Mouse (Mus musculus): Measurements from ENCODE around the gene Tmem101. TPM values are rescaled to one million over a fixed set of nuclear protein-coding genes. Genes with fewer than 3 reads are reported as not detected.
"Not testable (repeated sequence)": the region's sequence is repeated elsewhere in the genome, so short reads cannot be mapped to it uniquely, and the experiment has no call there.

Tmem101 gene
- 14.5 and 16.9 TPM in 2 replicates for polyA plus RNA-seq (2015; fragmentation: Nextera tagmentation; extraction: Ambion mirVana)

DNA sequence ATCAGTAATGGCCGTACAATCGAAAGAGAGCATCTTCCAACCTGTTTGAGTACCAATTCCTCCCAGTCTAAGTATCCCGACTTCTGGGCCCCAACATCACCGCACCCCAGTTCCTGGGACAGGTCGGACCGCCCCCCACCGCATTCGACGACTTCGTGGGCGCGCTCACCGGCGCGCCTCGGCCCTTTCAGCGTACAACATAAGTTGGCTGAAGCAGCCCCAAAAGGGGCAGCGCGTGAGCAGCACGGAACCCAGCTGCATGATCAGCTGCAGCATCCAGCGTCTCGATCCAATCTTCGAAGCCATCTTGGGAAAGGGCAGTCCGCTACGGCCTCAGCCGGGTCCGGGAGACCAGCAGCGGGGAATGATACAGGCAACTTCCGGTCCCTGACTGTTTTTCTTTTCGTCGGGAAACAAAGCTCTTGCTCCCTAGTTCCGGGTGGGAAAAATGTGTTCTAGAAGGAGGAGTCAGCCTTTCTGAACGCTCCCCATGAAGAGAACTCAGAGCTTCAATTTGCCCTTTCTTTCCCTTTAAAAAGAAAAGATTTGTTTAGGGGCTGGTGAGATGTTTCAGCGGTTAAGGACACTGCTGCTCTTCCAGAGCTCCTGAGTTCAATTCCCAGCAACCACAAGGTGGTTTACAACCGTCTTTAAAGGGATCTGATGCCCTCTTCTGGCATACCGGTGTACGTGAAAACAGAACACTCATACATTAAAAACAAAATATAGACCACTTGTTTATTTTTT, at the start of gene Tmem101:
Gene Tmem101 (minus strand): TSS at position 366 of the 747 bp plus-strand sequence.
- DNase-seq (ENCODE audit: low spot score): peak; percentile 75

DNA sequence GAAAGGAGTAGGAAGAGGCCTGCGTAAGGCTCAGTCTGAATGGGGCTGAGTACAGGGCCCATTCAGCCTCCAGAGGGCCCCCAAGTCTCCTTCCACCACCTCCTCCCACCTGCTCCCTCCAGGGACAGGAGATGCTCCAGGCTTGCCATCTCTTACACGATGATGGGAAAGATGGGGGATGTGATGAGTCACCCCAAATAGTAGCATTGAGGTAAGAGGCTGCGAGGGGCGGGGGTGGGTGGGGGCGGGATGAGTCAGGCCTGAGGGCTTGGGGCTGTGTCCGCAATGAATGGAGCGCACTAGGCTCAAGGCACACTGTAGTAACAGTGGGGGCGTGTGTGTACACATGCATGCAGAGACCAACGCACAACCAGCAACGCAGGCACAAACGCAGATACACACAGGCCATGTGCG, 45.2 kb upstream of the Tmem101 start:
- no peak for DNase-seq (ENCODE audit: low spot score)

- DNase-seq (ENCODE audit: low spot score): no peak
Observed at GRCm38 (mm10) chr11:102199856-102200255, 43.7 kb upstream of the Tmem101 start.

- DNase-seq (ENCODE audit: low spot score): no peak
Observed at GRCm38 (mm10) chr11:102198245-102198644, 42.0 kb upstream of the Tmem101 start.

DNA sequence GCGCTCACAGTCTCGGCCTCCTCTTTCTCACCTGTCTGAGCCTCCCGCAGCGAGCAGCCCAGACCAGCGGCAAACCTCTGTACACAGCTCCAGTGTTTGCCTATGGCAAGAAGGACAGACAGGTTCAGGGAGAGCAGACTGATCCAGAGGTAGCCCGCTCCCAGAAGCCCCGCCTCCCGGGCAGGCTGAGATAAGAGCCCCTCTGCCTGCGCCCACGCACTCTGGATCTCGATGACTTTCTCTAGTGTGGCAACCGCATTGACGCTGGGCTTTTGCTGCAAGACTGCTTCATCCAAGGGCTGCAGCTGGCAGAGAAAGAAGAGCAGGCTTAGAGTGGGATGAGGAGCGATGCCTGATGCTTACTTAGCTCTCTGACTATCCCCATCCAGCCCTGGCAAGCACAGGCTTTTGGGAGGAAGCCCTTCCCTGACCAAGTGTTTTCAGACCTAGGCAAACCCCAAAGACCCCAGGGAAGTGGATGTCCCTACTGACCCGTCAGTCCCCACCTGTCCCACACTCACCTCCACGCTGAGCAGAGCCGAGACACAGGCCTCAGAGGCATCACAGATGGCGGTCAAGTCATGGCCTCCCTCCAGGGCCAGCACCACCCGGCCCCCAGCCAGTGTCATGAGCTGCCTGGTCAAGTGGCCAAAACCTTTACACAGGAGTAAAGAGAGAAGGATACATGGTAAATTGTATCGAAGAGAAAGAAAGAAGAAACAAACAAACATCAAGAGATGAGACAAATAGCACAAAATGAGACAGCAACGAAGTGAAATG, 40.0 kb upstream of the Tmem101 start:
- DNase-seq (ENCODE audit: low spot score): no peak

DNA sequence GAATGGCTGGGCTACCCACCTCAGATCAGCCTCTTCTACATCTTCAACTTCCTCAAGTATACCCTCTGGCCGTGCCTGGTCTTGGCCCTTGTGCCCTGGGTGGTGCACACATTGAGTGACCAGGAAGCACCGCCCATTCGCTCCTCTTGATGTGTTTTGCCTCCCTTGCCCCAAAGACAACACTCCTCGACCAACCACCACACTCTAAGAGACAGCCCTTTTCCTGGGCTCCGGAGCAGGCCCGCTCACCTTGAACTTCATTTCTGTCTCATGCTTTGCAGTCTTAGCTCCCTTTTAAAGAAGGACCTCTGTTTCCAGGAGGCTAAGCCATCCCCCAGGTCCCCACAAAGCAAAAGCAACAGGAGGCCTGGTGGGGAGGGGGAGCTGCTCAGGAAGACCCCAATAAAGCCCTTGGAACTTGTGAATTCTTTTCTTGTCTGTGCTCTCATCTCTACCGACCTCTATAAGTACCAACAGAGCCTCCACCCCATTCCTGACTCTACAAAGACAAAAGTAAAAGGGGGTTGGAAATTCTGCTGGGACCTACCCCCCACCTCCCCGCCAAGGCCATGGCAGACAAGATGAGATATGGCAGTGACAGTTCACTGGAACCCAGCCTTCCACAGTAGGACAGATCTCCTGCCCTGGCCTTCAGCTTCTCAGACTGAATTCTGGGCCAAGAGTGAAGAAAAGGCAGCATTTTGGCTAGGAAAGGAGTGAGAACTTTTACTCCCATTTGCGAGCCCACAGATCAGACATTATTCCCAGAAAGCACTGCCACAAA, 37.6 kb upstream of the Tmem101 start:
- no peak for DNase-seq (ENCODE audit: low spot score)

GRCm38 (mm10) chr11:102190848-102191247, 34.6 kb upstream of the Tmem101 start:
- no peak for DNase-seq (ENCODE audit: low spot score)

DNA sequence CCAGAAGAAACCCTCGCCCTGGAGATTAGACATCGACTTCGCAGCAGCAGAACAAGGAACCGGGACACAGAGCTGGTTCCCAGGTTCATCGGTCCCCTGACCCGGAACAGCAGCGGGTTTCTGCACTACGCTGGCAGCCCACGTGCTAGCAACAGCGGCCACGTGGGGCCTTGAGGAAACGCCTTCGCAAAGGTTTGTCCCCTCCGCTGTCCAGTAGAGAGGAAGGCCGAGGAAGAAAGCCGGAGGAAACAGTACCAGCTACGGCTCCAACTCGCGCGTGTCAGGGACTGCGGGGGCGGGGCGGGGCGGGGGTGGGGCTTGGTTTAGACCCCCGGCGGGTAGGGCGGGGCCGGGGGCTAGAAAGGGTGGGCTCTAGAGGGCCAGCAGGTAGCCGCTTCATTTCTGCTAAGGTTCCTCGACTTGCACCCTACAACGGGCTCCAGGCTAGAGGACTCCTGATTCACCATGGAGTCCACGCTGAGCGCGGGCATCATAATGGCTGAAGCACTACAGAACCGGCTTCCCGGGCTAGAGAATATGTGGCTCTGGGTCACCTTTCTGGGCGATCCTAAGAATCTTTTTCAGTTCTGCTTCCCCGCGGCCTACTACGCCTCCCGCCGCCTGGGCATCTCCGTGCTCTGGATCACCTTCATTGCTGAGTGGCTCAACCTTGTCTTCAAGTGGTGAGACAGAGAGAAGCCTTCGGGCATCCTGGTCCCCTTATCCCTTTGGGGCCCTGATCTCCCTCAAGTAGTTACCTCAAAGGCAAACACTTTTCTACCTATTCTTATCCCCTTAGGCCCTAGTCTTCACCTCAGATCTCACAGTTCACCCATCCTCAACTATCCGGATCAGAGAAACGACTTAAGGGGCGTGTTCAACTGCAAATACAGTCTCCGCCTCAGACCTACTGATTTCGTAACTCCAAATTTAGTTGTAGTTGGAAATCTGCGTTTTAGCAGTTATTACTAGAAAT, 33.5 kb upstream of the Tmem101 start, which contains the start of gene G6pc3:
Gene G6pc3 (plus strand): TSS at position 160 of the 976 bp plus-strand sequence.
- peak; percentile 73 for DNase-seq (ENCODE audit: low spot score)

DNA sequence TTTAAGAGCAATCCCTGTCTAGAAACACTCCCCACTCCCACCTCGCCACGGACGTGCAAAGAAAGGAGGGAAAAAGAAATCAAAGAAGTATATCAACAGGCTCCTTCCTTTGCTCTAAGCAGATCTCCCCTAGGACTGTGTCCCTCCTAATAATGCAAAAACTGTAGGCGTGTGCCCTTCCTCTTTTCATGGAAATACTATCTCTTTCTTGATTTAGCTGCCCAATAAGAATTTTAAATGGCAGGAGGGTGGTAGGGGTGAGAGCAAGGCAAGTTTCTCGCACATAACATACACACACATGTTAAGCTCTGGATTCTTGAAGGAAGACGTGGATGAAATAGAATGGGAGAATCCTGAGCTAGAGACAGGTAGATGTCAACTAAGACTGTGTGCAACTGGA, 32.8 kb upstream of the Tmem101 start:
- no peak for DNase-seq (ENCODE audit: low spot score)

GRCm38 (mm10) chr11:102186235-102186634, 30.0 kb upstream of the Tmem101 start:
- DNase-seq (ENCODE audit: low spot score): no peak

DNA sequence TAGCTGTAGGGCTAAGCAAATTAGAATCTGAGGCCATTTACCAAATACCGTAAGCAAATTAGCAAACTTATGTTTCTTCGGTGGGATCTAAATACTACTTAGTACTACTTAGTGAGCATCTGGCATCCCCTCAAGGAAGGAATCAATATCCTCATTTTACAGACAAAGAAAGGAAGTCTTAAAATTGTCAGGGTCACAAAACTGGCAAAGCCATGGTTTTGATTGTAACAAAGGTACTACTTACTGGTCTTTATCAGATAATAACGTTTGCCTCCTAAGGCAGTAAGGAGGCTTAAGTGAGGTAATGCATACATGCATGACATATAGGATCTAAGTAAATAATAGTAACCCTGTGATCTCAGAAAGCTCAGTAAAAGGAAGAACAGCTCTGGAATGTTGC, 29.5 kb upstream of the Tmem101 start:
- DNase-seq (ENCODE audit: low spot score): no peak

DNA sequence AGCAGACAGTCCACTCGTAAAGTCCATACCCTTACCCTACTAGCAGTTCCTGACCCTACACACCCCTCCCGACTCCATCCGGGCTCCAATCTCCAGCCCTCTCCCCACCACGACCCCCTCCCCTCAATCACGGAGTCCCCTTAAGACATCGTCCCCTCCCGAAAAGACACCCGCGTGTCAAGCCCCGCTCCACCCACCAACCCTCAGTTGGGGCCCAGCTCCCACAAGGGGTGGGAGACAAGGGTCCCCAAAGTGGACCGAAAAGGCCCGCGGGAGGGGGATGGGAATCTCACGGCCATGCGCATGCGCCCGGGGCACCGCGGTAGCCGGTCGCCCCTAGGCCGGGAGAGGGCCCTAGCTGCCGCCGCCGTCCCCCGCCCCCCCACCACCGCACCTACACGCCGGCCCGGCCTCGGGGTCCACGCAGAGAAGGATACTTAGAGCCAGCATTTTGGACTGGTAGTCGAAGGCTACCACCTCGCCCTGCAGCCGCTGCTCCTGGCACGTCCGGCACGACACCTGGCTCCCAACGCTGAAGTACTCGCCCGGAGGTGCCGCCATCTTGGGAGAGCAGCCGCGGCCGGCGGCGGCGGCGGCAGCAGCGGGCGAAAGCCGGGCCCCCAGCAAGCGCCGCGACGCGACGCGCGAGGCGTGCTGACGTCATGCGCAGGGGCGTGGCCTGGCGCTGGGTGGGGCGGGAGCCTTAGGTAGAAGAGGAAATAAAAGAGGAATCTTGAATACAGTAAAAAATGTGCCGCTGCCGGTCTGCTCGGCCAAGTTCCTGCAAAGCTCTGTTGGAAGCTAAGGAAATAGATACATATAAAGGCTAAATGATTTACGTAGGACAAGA, 28.7 kb upstream of the Tmem101 start, which contains the start of gene Lsm12:
Gene Lsm12 (minus strand): TSS at position 651 of the 850 bp plus-strand sequence.
- DNase-seq (ENCODE audit: low spot score): peak; percentile 96

DNA sequence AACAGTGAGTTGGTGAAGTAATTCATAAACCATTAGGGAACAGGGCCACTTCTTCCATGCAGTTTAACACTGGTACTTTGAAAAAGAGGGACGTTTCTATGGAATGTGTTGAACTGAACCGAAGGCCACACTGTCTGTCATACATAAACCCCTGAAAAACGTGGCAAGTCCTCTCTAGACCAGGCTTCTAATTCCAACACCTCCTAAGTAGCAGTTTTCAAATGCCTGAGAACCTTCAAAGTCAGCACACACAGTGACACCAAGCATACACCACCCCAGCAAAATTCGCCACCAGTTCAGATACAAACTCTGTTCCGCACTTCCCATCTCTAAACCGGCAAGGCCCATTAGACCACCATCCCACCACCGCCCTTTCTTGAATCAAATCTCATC, 28.0 kb upstream of the Tmem101 start:
- DNase-seq (ENCODE audit: low spot score): peak; percentile 9

- DNase-seq (ENCODE audit: low spot score): no peak
Observed at GRCm38 (mm10) chr11:102179836-102180235, 23.6 kb upstream of the Tmem101 start.

DNA sequence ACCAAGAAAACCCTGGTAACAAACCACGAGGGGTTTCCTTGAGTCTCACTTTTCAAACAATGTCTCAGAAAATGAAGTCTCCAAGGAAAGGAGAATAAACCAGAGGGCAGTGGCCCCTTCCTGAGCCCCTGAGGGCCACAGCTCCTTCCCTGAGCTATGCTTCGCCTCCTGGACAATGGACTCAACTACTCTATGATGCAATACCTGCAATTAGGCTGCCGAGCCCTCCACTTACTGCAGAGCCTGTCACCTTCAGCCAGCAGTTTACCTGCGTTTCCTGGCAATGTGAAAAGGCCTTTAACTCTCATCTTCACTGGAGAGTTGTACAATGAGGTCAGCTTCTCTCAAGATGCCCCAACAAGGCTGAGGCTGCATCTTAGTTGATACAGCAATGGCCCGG, 12.5 kb upstream of the Tmem101 start:
- no peak for DNase-seq (ENCODE audit: low spot score)

GRCm38 (mm10) chr11:102167539-102167938, 11.3 kb upstream of the Tmem101 start:
- no peak for DNase-seq (ENCODE audit: low spot score)

DNA sequence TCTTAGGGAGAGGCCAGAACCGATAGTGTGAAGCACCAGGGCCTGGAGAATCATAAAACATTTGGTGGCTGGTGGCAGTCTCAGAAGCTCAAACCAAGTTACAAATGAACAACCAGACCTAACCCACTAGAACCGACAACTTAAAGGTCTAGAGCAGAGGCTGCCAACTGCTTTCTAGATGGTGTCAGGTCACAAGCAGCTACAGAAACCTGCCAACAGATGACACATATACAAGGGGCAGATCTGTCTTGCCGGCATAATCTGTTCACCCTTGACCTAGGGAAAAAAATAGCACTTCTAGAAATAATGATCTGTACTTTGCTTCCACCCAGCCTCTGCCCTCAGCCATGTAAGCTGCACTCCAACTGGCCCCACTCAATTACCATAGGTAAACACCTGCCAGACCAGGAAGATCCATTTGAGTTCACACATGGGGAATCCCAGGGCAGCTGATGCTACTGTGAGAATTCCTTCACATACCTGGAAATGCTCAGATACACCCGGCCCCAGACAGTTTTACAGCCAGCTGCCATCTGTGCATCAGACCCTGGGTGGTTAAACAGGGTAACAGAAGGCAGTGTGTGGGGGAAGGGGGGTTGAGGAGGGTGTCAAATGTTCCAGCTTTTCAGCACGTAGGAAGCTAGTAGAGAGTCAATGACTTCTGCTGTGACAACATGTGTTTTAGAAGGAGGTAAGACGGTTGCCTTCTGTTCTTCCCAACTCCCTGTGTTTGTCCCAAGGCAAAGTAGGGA, 9.9 kb upstream of the Tmem101 start:
- no peak for DNase-seq (ENCODE audit: low spot score)

DNA sequence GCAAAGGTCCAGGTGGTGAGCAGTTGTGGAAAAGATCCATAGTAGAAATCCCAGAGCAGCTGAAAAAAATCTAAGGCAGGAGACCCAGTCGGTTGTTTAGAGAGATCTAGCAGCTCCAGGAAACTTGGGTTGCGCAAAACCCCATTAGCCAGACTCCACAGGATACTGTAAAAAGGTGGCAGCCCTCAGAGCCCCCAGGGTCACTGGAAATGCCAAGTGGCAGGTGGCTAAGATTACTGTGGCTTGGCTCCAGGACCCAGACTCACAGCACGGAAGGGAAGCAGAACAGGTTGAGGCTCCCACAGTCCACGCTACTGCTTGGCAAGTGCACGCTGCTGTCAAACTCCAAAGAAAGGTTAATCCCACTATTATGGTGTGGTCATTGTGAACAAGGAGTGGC, 3.6 kb upstream of the Tmem101 start:
- DNase-seq (ENCODE audit: low spot score): no peak

GRCm38 (mm10) chr11:102158024-102158423, 1.8 kb upstream of the Tmem101 start:
- not testable (repeated sequence) for DNase-seq (ENCODE audit: low spot score)
